Comparison of ENCODE assay signal across 8 mouse cellular contexts in genomic region chr3:154364604-154365209, GRCm38 (mm10). TPM values are rescaled to one million over a fixed set of nuclear protein-coding genes. Genes with fewer than 3 reads are reported as not detected.
A peak's percentile ranks its signal among the peaks of the same experiment; 100 is the strongest.
DNase-seq lines count a peak whose midpoint lies in the region; ATAC-seq lines count a peak whose summit lies in the region.

No protein-coding gene starts in this region.

- H3K4me2 ChIP-seq in liver, embryonic 12.5 days, result no peak overlapping the region

- no peaks in the 10 kb centered on the region for H3K27me3 ChIP-seq in liver, embryonic 12.5 days (replicated peaks)

- no peaks in the 10 kb centered on the region for H3K4me1 ChIP-seq in liver, embryonic 12.5 days

- DNase-seq in CD4-positive, CD25-positive, alpha-beta regulatory T cell, adult 2 months (ENCODE audit: low read depth, low spot score), result peak; percentile 1
- DNase-seq in liver, result peak; percentile 12
- DNase-seq in kidney, adult 18-20 months, result peak; percentile 40
- DNase-seq in lung, postnatal 4 days, result peak; percentile 17 to 31
- no peak for DNase-seq in right cerebral cortex, postnatal 10 days (ENCODE audit: low spot score in 2 of 2)
- DNase-seq in left cerebral cortex, adult 11 months (ENCODE audit: low spot score), result no peak

- H3K9me3 ChIP-seq in liver, embryonic 12.5 days (replicated peaks), result no peaks in the 10 kb centered on the region

- no peaks in the 10 kb centered on the region for H3K36me3 ChIP-seq in liver, embryonic 12.5 days

- no peak overlapping the region for H3K27ac ChIP-seq in liver, embryonic 12.5 days

- ATAC-seq in CD4-positive, CD25-positive, alpha-beta regulatory T cell, adult 4 months, result no peak
- no peak for ATAC-seq in liver, embryonic 12.5 days

- H3K4me3 ChIP-seq in liver, embryonic 12.5 days, result no peak overlapping the region

- 24% methylated on average over 10 of the region's 10 CpGs for WGBS in liver, embryonic 12.5 days (ENCODE audit: insufficient replicate concordance)

- no peak overlapping the region for H3K9ac ChIP-seq in liver, embryonic 12.5 days

RNA-seq across cellular contexts. Expression of gene Lhx8, which starts 34.2 kb away (rescaled TPM):
- not detected for polyA plus RNA-seq in CD4-positive, CD25-positive, alpha-beta regulatory T cell, adult 4 months (2017; shearing (Covaris generic))
- polyA plus RNA-seq in liver, embryonic 12.5 days (2016; fragmentation: Nextera tagmentation; extraction: Ambion mirVana), result 0.11 TPM in 1 of 2 replicates, not detected in the other

Comparison
In these comparisons a context has a peak if more than half of its experiments do, and no peak if none do; other contexts are left out.
1. DNase-seq: peak in CD4-positive, CD25-positive, alpha-beta regulatory T cell, adult 2 months (single experiment), liver (single experiment), kidney, adult 18-20 months (single experiment) and lung, postnatal 4 days (2 of 2); none in right cerebral cortex, postnatal 10 days (0 of 2) and left cerebral cortex, adult 11 months (single experiment).